Mouse (Mus musculus) testis, adult 2 months (tissue): ENCODE measurements around the gene Chrnd.

Experiments
- CTCF ChIP-seq: fragments of 200-500 bp; IDR thresholded peaks from 2 replicates; pipeline ENCODE4 v1.5.1; 2012; ENCODE audit warnings: low read depth, mild to moderate bottlenecking, inconsistent platforms, low read length, moderate library complexity; ENCODE audit not compliant: control insufficient read depth, insufficient read depth, insufficient replicate concordance
- POLR2A ChIP-seq: fragments of 200-500 bp; IDR thresholded peaks from 2 replicates; pipeline ENCODE4 v1.6.1; 2012; ENCODE audit warnings: low read depth, mild to moderate bottlenecking, inconsistent platforms, low read length, moderate library complexity; ENCODE audit not compliant: control insufficient read depth

DNA sequence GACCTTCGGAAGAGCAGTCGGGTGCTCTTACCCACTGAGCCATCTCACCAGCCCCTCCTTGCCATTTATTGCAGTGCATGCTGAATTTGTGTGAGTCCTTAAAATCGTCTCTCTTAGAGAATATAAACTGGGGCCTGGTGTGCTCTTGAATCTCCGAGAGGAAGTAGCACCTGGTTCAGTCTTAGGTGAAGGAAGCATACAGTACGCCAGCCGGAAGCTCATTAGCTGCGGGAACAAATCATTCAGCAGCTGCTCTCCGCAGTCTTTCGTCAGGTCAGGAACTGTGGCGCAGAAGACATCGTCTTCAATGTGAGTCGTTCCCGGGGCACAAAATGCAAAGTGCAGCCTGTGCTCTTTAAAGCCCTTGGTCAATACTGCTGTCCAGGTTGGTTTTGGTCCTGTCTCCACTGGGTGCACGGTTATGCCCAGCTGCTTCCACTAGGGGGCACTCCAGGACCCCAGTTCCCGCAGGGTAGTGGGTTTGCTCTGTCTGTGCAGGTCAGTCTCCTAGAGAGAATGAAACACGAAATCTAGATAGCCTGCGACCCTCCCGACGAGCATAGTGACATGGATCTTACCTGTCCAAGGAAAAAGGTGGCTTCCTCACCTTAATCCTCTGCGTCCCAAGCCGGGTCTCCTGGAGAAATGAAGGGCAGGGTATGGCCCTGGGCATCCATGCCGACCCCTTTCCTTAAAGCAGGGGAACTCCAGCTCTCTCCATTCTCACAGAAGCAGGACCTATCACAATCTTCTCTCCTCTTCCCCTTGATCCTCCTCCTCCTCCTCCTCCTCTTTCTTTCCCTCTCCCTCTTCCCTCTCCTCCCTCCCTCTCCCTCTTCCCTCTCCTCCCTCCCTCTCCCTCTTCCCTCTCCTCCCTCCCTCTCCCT lies 55.8 kb downstream of the Chrnd start:
- TF ChIP-seq CTCF (peak; percentile 95), POLR2A (no peak)
